ENCODE assay signal across 27 mouse cellular contexts in genomic region chr17:46080388-46080787, GRCm38 (mm10). TPM values are rescaled to one million over a fixed set of nuclear protein-coding genes. Genes with fewer than 3 reads are reported as not detected.
A peak's percentile ranks its signal among the peaks of the same experiment; 100 is the strongest.
DNase-seq lines count a peak whose midpoint lies in the region; ATAC-seq lines count a peak whose summit lies in the region.
"Had no signal": no experiment of that assay in that cellular context is flagged by ENCODE, and none has a peak within 500 bp of the region (broad histone marks: within the 10 kb centered on the region; RNA-seq: fewer than 3 reads in every experiment).

No protein-coding gene starts in this region.

- H3K27ac ChIP-seq in forebrain, embryonic 10.5 days: peak overlapping the region; percentile 54
- H3K27ac ChIP-seq in forebrain, embryonic 12.5 days: no peak overlapping the region
- H3K27ac ChIP-seq in lung, embryonic 15.5 days: 0 out of 2 replicates have a peak overlapping the region, but pooled peaks have one; percentile 20
- H3K27ac ChIP-seq: hindbrain, postnatal 0 days; intestine, embryonic 15.5 days; left cerebral cortex, adult 2 months; limb, embryonic 13.5 days; midbrain, embryonic 15.5 days had no signal

- H3K27me3 ChIP-seq in forebrain, embryonic 10.5 days (ENCODE audit: poor library complexity, severe bottlenecking): no peaks in the 10 kb centered on the region
- H3K27me3 ChIP-seq in forebrain, embryonic 12.5 days: no peaks in the 10 kb centered on the region
- no peaks in the 10 kb centered on the region for H3K27me3 ChIP-seq in lung, embryonic 15.5 days
- H3K27me3 ChIP-seq: intestine, embryonic 15.5 days; limb, embryonic 13.5 days; midbrain, embryonic 15.5 days had no signal

- no peak overlapping the region for H3K4me2 ChIP-seq in forebrain, embryonic 12.5 days
- H3K4me2 ChIP-seq in lung, embryonic 15.5 days: no peak overlapping the region
- H3K4me2 ChIP-seq: intestine, embryonic 15.5 days; limb, embryonic 13.5 days; liver, embryonic 11.5 days; midbrain, embryonic 15.5 days had no signal

- H3K9ac ChIP-seq in forebrain, embryonic 12.5 days: no peak overlapping the region
- H3K9ac ChIP-seq in lung, embryonic 15.5 days: no peak overlapping the region
- H3K9ac ChIP-seq: intestine, embryonic 15.5 days; limb, embryonic 13.5 days; midbrain, embryonic 15.5 days had no signal

- 50% methylated on average over 7 of the region's 7 CpGs for WGBS in forebrain, embryonic 10.5 days
- 34% methylated on average over 7 of the region's 7 CpGs for WGBS in forebrain, embryonic 12.5 days
- WGBS in lung, embryonic 15.5 days: 68% methylated on average over 7 of the region's 7 CpGs

- H3K4me3 ChIP-seq in forebrain, embryonic 10.5 days: no peak overlapping the region
- H3K4me3 ChIP-seq in forebrain, embryonic 12.5 days (replicated peaks): no peak overlapping the region
- H3K4me3 ChIP-seq in lung, embryonic 15.5 days: no peak overlapping the region
- H3K4me3 ChIP-seq: intestine, embryonic 15.5 days; left cerebral cortex, adult 2 months; limb, embryonic 13.5 days; midbrain, embryonic 15.5 days had no signal

- peaks cover 44% of the 10 kb centered on the region for H3K4me1 ChIP-seq in forebrain, embryonic 10.5 days
- H3K4me1 ChIP-seq in forebrain, embryonic 12.5 days: peaks cover 25% of the 10 kb centered on the region
- H3K4me1 ChIP-seq in lung, embryonic 15.5 days: peaks cover 41% of the 10 kb centered on the region

- H3K36me3 ChIP-seq in forebrain, embryonic 10.5 days (replicated peaks): no peaks in the 10 kb centered on the region
- H3K36me3 ChIP-seq in forebrain, embryonic 12.5 days (replicated peaks): no peaks in the 10 kb centered on the region
- H3K36me3 ChIP-seq in lung, embryonic 15.5 days: no peaks in the 10 kb centered on the region
- H3K36me3 ChIP-seq: intestine, embryonic 15.5 days; limb, embryonic 13.5 days; midbrain, embryonic 15.5 days had no signal

- peaks cover 3% of the 10 kb centered on the region; the same call in 1 of the 2 replicates for H3K9me3 ChIP-seq in forebrain, embryonic 10.5 days
- H3K9me3 ChIP-seq in forebrain, embryonic 12.5 days: no peaks in the 10 kb centered on the region
- H3K9me3 ChIP-seq in lung, embryonic 15.5 days: no peaks in the 10 kb centered on the region
- H3K9me3 ChIP-seq: intestine, embryonic 15.5 days; midbrain, embryonic 15.5 days had no signal

- DNase-seq in forebrain, embryonic 10.5 days (ENCODE audit: extremely low spot score, low spot score): no peak
- no peak for DNase-seq in lung, postnatal 36 days
- DNase-seq in ZHBTc4 (ENCODE audit: low read depth, low spot score): peak; percentile 46
- peak; percentile 47 for DNase-seq in retina, postnatal 1 day
- DNase-seq in natural killer cell, adult 2 months (ENCODE audit: low spot score in 2 of 2): no peak
- DNase-seq in thymus, adult 18-20 months: no peak
- DNase-seq: adrenal gland, adult 8-10 months; cerebellum, adult 2 months; cerebellum, postnatal 25 days; gastrocnemius, postnatal 14 days; heart, postnatal 14 days; kidney, adult 9 months; kidney, postnatal 25 days; right cerebral cortex, adult 18-20 months; spleen, adult 18-20 months; thymus, adult 2 months; thymus, postnatal 36 days had no signal

- ATAC-seq in forebrain, embryonic 12.5 days (ENCODE audit: low FRiP score): no peak
- no peak for ATAC-seq in lung, embryonic 15.5 days (ENCODE audit: borderline replicate concordance, extremely low read depth, low FRiP score, low TSS enrichment)
- ATAC-seq: activated CD4-positive, CD25-positive, alpha-beta regulatory T cell, adult 4 months; forebrain, embryonic 16.5 days; hindbrain, postnatal 0 days; intestine, embryonic 15.5 days; midbrain, embryonic 15.5 days had no signal

RNA-seq across cellular contexts. Expression of gene Mrps18a, which starts 30.4 kb away (rescaled TPM):
- polyA plus RNA-seq in forebrain, embryonic 10.5 days (2016; fragmentation: Nextera tagmentation; extraction: Ambion mirVana): 152 and 154 TPM in 2 replicates
- polyA plus RNA-seq in forebrain, embryonic 12.5 days (2016; fragmentation: Nextera tagmentation; extraction: Ambion mirVana): 117 and 121 TPM in 2 replicates
- polyA plus RNA-seq in lung, embryonic 15.5 days (2015; fragmentation: Nextera tagmentation; extraction: Ambion mirVana): 143 TPM in 2 replicates

RNA-seq across cellular contexts. Expression of gene Vegfa, which starts 48.2 kb away (rescaled TPM):
- polyA plus RNA-seq in forebrain, embryonic 10.5 days (2016; fragmentation: Nextera tagmentation; extraction: Ambion mirVana): 2.4 and 2.5 TPM in 2 replicates
- 4.1 TPM in 2 replicates for polyA plus RNA-seq in forebrain, embryonic 12.5 days (2016; fragmentation: Nextera tagmentation; extraction: Ambion mirVana)
- polyA plus RNA-seq in lung, embryonic 15.5 days (2015; fragmentation: Nextera tagmentation; extraction: Ambion mirVana): 5.1 and 6.2 TPM in 2 replicates
- polyA plus RNA-seq: activated CD4-positive, CD25-positive, alpha-beta regulatory T cell, adult 4 months had no signal

Comparison
In these comparisons a context has a peak if more than half of its experiments do, and no peak if none do; other contexts are left out.
1. DNase-seq: peak in ZHBTc4 (single experiment) and retina, postnatal 1 day (single experiment); none in forebrain, embryonic 10.5 days (single experiment), lung, postnatal 36 days (single experiment), natural killer cell, adult 2 months (0 of 2) and thymus, adult 18-20 months (0 of 2).